Mouse (Mus musculus): ENCODE data around the gene U2af1. TPM values are rescaled to one million over a fixed set of nuclear protein-coding genes. Genes with fewer than 3 reads are reported as not detected.

The U2af1 gene
- polyA plus RNA-seq, 1 experiment from 2014 or later: 373 TPM

Other genes starting within 250 kb of the U2af1 start
- gene Wdr4, start 138.9 kb downstream of the U2af1 start, polyA plus RNA-seq (2016; fragmentation: Nextera tagmentation; extraction: Ambion mirVana): 38.2 and 49.3 TPM in 2 replicates
- 392 and 480 TPM in 2 replicates for gene Ndufv3, start 138.8 kb downstream of the U2af1 start, polyA plus RNA-seq (2016; fragmentation: Nextera tagmentation; extraction: Ambion mirVana)
- gene Pknox1, start 94.2 kb downstream of the U2af1 start, polyA plus RNA-seq (2016; fragmentation: Nextera tagmentation; extraction: Ambion mirVana): 20.9 and 21.9 TPM in 2 replicates
- gene Cbs, start 21.7 kb downstream of the U2af1 start, polyA plus RNA-seq (2016; fragmentation: Nextera tagmentation; extraction: Ambion mirVana): 0.89 and 2.1 TPM in 2 replicates
- not detected in 2 replicates for gene Cryaa, start 18.9 kb upstream of the U2af1 start, polyA plus RNA-seq (2016; fragmentation: Nextera tagmentation; extraction: Ambion mirVana)
- gene Sik1, start 196.9 kb upstream of the U2af1 start, polyA plus RNA-seq (2016; fragmentation: Nextera tagmentation; extraction: Ambion mirVana): 20.9 and 22.0 TPM in 2 replicates